Mouse (Mus musculus) liver, adult (tissue): Measurements from ENCODE around the gene Gm16427.
"Not testable (repeated sequence)": the region's sequence is repeated elsewhere in the genome, so short reads cannot be mapped to it uniquely, and the experiment has no call there.

ENCODE experiments used
- GATA4 ChIP-seq: IDR thresholded peaks from 2 replicates; pipeline ENCODE4 v1.6.1; 2014; ENCODE audit warnings: mild to moderate bottlenecking, low read length; ENCODE audit not compliant: insufficient replicate concordance

Gene Gm16427

DNA sequence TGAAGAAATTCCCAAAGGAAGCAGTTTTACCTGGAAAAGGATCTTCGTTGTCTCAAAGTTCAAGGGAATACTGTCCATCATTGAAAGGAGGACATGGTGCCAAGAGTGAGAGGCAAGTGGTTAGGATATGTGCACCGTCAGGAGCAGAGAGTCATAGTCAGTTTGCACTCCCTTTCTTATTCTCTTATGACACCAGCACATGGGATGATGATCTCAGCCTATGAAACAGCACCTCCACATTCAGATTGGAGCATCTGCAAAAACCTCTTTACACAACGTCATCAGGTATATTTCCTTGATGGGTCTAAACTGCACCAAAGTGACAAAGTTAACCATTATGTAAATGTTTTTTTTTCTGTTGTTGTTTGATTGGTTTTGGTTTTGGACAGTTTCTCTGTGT lies at the start of gene Gm16427:
Gm16427 (minus strand) TSS at position 101 of the 400 bp plus-strand sequence.
- not testable (repeated sequence) for TF ChIP-seq GATA4
